Mouse (Mus musculus) frontal cortex, postnatal 10 days (tissue): ENCODE results near the gene C1ra.
A peak's percentile ranks its signal among the peaks of the same experiment; 100 is the strongest.
"Not testable (repeated sequence)": the region's sequence is repeated elsewhere in the genome, so short reads cannot be mapped to it uniquely, and the experiment has no call there.

ENCODE experiments used
- DNase-seq, 2 experiments: peaks; one replicate each; pipeline ENCODE4 v3.0.0; 2022; ENCODE audit warnings: low spot score in 2 of 2, mixed read lengths in 1 of 2

Gene C1ra

DNA sequence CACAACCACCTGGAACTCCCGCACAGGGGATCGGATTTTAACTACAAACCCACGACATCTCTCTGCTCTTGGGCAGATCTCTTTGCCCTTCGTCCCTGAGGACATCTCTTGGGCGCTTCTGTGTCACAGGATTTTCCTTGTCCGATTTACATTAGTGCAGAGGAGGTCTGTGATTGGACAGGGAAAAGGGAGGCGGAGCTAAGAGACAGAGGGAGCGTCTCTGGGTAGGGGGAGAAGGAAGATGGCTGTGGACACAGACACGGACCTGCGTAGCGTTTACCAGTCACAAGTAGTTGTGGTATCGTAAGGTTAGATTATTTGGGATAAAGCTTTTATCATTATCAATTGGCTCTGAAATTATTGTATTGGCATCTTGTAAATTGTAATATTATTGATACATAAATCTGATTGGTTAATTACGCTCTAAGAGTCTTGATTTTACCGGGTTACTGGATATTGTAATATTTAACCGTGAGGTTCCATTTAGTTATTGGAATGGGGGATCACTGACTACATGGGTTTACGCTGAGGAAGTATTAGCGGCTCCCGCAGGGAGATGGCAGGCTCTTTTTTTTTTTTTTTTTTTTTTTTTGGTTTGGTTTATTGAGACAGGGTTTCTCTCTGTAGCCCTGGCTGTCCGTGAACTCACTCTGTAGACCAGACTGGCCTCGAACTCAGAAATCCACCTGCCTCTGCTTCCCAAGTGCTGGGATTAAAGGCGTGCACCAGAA is 26.6 kb upstream of the C1ra start:
- DNase-seq, result no peak

DNA sequence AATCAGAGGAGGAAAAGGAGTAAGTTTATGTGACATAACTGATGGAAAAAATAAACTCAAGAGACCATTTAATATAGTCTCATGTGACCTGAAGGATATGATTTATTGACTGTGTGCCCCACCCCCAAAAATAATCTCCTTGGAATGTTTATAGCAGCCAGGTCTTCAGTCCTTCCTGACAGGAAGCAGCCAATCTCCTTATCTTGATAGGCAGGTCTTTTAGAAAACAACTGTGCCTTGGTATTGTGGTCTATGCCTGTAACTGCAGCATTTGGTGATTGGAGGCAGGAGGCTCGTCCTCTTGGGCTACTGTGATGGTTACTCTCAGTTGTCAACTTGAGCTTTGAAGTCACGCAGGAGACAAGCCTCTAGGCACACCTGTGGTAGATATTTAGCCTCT is 24.7 kb upstream of the C1ra start:
- no peak for DNase-seq

DNA sequence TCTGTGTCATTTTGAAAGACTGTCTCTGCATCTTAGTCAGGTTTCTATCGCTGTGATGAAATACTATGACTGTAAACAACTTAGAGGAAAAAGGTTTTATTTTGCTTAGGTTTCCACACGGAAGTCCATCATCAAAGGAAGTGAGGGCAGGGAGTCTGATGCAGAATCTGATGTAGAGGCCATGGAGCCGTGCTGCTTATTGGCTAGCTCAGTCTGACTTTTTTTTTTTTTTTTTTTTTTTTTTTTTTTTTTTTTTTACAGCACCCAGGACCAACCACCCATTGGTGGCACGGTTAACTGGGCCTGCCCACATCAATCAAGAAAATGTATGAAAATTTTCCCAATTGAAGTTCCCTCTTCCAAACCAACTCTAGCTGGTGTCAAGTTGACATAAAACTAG is 23.3 kb upstream of the C1ra start:
- DNase-seq, result no peak

DNA sequence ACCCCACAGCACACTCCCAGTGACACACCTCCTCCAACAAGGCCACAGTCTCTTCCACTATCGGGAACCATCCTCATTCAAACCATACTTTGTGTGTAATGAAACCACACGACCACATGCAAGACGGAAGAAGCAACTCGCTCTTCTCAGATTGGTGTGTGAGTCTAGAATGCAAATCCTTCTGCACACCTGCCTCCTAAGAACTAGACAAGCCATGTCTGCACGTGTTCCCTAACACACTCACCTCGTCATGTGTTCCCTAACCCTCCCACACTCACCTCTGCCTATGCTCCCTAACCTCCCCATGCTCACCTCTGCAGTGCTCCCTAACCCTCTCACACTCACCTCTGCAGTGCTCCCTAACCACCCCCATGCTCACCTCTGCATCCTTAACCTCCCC is 20.8 kb upstream of the C1ra start:
- no peak for DNase-seq

DNA sequence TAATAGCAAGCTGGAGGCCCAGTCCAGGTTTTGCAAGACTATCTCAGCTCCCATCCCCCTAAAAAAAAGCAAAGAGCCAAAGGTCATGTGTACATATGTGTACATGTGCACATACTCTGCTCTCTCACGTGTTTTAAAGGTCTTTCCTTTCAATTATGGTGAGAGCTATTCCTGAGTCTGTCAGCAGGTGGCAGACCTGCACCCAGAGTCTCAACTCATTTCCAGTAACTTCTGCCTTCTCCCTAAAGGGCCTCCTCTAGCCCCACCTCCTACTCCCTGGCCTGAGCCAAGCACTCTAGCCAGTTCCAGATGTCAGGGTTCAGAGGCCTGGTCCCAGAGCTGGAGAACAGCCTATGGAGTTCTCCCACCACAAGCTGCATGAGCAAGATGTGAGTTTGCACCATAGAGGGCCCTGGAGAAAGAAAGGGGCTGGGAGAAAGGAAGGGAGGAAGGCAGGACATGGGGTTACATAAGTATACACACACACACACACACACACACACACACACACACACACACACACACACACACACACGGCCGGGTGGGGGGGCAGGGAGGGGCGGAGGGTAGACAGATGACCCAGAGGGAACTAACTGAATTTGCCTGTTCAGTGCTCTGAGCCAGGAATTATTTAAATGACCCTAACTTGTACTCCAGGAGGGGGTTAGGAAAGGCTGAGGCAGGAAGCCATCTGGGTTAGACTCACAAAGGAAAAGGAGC is 19.2 kb upstream of the C1ra start, which contains the start of gene C1rl:
TSS of gene C1rl (plus strand) at position 272 of the 720 bp plus-strand sequence.
- DNase-seq, result peak; percentile 39 to 60

DNA sequence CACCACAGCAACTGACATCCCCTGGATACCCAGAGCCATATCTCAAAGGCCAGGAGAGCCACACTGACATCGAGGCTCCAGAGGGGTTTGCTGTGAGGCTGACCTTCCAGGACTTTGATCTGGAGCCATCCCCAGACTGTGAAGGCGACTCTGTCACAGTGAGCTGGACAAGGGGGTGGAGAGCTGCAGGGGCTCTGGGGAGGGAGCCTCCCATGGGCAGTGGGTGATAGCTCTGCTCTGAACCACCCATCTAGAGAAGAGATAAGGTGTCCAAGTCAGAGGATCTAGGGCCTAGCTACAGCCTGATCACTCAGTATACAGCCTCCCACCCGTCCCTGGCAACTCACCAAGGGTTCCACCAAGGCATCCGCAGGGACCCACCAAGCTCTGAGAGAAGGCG is 18.3 kb upstream of the C1ra start:
- no peak for DNase-seq

DNA sequence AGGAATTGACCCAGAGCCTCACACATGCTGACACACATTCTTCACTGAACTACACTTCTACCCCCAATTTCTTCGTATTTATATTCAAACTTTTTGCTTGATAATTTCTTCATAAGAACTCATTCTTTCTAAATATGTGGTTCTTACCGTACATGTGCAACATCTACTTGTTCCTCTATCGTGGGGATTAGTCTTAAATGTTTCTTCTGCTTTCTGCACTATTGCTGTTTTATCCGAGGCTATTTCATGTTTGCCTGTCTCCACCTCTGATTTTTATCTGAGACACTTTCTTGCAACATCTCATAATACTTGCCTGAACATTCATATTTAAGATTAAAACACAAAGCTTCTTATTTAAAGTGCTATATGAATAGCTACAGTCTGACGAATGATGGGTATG is 16.2 kb upstream of the C1ra start:
- DNase-seq, result no peak

DNA sequence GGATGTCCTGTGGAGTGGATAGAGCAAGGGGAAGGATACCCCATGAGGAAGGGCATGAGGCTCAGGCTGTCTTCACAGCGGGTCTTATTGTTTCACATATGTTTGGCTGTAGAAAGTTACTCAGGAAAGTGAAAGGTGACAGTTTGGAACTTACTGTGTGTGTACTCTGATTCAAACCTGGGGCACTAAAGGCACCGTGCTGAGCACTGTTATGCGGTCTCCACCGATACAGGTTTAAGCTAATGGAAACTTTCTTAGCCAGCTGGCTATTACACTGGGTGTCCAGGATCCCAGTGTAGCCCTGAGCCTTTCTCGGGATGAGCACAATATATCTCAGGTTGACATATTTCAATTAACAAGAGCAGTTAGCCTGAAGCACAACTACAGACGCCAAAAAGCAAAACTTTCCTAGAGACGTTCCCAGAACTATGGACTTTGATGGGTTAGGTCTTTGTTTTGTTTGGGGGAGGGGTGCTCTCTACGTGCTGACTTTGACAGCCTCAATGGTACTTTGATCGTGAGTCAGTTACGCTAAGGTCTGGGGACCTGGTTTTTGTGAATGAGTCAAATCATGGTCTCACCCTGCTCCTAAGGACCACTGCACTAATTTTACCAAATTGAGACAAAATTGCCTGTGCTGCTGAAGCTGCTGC is 12.2 kb upstream of the C1ra start:
- DNase-seq, result no peak

DNA sequence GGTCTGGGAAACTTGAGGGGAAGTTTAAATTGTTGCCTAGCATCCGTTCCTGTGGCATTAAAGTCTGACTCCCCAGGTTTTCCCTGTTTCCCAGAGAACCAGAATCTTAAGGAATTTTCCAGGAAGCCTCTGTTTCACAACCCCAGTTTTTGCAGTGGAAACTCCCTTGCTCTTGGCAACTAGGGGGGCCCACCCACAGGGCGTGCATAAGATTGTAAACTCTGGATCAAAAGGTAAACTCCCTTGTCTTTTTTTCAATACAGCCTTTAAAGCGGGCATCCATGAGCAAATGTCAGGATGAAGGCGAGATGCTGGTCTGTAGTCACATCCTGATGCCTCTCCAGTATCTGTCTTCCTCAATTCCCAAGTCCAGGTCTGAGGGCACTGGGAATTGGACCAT is 10.7 kb upstream of the C1ra start:
- DNase-seq, result no peak

DNA sequence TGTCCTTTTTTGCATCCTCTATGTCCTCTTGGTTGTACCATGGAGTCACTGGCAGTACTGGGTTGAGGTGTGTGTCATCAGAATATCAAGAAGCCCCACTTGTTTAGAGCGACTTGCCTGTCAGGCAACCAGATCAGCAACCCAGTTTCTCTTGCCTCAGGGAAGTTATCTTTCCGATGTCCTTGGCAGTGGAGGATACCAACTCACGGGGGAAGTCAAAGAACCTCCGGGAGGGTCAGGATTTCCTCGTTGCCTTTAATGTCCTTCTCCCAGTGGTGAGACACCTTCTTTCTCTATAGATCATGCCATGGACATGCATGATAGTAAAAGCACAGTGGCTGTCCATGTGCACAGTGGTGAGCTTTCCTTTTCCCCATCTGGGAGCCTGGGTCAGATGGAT is 10.2 kb upstream of the C1ra start:
- DNase-seq, result no peak

DNA sequence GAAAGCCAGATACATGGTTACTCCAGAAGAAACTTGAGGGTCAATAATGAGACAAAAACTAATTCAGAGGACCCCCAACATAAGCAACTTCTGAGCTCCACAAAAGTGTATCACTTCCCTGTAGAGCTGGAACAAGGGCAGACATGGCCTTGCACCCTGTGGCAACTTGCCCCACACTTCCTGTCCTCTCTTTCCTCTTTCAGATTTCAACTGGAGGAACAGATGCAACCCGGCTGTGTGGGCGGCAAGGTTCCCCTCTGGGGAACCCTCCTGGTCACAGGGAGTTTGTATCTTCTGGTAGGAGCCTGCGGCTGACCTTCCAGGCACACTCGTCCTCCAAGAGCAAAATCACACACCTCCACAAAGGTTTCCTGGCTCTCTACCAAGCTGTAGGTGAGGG is 7.2 kb upstream of the C1ra start:
- no peak for DNase-seq

DNA sequence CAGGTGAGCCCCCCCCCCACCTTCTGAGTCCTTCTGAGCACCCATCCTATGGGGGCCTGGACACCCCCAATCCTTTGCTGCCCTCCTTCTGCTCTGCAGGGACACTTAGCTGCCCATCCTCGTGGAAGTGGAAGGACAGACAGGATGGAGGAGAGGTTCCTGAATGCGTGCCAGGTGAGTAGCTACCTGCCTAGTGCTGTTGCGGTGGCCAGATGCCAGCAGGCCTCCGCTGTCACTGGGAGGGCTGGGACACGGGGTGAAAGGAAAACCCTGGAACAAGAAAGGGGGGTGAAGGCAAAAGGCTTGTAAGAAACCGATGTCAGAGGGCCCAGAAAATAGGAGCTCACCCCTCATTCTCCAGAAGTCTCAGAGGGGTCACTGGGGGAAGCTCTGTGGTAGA is 5.2 kb upstream of the C1ra start:
- DNase-seq, result no peak

DNA sequence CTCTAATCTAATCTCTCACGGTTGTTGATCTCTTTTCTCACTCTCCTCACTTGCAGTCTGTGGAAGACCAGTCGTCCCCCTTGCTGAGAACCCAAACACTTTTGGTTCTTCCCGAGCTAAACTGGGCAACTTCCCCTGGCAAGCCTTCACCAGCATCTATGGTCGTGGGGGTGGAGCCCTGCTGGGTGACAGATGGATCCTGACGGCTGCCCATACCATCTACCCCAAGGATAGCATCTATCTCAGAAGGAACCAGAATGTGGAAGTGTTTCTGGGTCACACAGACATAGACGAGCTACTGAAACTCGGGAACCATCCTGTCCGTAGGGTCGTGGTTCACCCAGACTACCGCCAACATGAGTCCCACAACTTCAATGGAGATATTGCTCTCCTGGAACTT is 3.9 kb upstream of the C1ra start:
- no peak for DNase-seq

DNA sequence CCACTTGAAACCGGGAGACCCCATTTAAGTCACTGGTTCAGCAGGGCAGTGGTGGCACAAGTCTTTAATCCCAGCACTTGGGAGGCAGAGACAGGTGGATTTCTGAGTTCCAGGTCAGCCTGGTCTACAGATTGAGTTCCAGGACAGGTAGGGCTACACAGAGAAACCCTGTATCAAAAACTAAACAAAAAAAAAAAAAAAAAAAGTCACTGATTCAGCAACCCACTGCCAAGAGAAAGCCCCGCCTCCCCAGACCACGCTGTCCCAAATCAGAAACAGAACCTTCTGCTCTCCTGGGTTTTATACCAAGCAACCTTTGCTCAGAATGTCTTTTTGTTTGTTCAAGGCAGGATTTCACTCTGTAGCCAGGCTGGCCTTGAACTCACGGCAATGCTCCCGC is 3.0 kb upstream of the C1ra start:
- DNase-seq, result not testable (repeated sequence)

DNA sequence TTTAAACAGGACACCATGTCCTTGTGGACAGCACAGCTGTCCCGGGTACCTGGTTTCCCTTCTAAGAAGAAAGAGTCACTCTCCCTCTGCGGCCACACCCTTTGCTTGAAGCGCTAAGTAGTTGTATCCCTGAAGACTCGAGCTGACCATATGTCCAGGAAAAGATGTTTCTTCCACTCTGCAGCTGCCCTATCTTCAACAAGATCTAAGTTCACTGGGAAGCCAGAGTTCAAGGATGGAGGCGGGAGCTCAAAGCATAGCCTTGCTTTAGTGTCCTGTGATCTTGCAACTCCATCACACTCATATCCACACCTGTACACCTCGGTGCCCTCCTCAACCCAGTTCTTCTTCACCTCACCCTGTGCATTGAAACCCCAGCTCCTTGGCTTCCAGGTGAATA is 269 bp upstream of the C1ra start:
- DNase-seq, result no peak

DNA sequence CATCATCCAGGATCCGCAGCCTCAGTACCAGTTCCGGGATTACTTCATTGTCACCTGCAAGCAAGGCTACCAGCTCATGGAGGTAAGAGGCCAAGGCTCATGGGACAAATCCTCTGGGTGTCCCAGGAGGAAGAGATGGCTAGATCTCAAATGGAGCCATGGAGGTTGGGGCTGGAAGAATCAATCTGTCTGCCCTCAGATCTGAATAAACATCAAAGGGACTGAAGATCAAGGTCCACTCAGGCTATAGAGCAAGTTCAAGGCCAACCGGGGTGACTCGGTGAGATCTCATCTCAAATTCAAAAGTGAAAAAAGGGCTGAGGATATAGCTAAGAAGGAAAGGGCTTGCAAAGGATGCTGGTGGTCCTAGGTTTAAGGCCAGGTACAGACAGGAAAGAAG is 5.5 kb downstream of the C1ra start:
- not testable (repeated sequence) for DNase-seq

DNA sequence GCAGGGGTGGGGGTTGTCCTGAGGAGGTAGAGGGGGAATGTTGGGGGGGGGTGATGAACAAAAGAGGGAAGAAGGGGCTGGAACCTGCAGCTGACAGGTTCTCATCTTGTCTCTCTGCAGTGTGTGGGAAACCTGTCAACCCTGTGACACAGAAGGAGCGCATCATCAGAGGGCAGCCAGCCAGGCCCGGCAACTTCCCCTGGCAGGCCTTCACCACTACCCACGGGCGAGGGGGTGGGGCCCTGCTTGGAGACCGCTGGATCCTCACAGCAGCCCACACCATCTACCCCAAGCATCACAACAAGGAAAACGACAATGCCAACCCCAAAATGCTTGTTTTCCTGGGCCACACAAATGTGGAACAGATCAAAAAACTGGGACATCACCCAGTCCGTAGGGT is 9.9 kb downstream of the C1ra start:
- not testable (repeated sequence) for DNase-seq

DNA sequence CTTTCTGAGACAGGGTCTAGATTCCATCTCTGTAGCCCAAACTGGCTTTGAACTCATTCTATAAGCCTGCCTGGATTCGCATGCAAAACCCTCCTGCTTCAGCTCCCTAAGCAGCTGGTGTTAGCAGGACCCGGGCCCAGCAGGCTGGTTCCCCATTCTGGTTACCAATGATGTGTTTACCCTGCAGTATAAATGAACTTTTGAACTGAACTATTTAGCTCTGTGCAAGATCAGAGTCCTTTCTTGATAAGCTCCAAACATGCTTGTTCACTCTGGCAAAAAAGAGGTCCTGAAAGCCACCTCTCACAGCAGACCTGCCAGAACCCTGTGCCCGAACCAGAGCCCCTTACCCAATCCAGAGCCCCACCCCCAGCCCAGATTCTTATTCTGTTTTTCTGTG is 15.7 kb downstream of the C1ra start:
- no peak for DNase-seq

DNA sequence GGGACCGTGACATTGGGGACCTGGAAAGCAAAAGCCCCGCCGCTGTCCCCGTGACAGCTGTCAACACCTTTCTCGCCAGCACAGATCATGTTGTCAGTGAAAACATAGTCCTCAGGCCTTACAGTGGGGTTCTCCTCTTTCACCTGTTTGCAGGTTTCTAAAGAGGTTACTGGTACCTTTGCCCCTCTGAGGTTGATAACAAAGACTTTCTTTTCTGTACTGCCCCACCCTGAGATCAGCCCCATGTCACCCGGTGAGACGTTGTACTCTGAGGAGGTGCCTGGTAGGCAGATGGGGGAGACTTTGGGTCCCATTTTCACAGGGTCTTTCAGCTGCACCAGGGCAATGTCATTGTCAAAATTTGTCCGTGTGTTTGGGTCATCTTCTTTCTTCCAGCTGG is 18.9 kb downstream of the C1ra start:
- DNase-seq, result no peak

DNA sequence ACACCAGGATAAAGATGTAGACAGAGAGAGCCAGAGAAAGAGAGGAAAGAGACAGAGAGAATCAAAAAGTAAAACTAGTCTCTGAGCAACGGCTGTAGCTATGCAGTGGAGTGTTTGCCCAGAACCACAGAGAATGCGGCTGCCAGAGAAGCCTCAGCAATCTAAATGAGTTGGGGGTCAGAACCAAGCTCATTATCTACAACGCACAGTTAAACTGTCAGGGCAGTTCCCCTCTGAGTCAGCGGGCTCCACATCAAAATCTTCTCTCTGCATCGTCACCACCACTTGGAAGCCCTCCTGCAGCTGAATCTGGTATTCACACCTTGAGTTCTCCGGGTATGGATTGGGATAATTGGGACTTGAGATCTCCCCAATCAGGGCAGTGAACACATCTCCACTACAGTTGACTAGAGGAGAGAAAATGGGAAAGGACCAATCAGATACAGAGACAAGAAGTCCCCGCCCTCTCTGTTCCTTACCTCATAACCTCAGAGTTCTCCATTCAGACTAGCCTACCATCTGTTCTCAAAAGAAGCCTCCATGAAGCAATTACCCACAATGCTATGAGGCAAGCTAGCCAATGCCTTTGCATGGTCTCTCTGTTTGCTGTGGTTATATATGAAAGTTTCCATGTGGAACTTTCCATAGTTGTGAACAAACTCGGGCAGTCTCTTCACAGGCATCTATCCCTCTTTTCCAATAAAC is 24.1 kb downstream of the C1ra start:
- not testable (repeated sequence) for DNase-seq

DNA sequence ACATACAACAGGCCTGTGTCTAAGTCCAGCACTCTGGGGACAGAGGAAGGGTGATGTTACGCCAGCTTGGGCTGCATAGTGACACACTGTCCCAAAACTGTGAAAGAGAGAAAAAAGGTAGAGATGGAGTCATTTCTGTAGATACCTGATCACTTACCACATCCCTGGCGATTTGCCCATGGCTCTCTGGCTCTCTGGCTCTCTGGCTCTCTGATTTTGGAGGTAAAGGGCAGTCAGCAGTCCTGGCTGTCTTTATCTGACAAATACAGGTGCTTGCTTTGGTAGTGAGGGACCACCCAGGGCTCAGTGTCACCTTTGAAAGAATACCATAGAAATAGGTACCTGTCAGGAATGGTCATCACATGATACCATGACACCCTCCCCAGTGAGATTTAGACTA is 29.0 kb downstream of the C1ra start:
- not testable (repeated sequence) for DNase-seq

DNA sequence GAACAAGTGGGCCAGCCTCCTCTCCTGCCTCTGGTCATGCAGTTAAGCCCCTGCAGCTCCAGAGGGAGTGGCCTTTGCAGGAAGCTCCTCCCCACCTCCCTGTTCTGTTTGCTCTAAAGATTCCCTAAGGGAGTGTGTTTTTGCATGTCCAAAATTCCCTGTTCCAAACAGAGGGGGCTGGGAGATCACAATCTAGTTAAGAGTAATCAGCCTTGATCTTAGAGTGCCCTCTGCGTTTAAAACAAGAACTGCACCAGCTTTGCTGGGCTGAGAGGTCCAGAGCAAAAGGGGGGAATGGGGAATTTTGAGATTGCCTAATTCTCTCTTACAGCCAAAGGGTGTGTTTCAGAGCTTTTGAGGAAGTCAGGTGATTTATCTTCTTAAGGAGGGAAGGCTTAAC is 30.1 kb downstream of the C1ra start, which contains the start of gene C1s1:
TSS of gene C1s1 (minus strand) at position 76 of the 400 bp plus-strand sequence.
- peak in 1 of 2 experiments; percentile 31 for DNase-seq
